Comparison of ENCODE assay signal across 12 mouse cellular contexts in genomic region chr17:66944498-66944897, GRCm38 (mm10).
DNase-seq lines count a peak whose midpoint lies in the region.
"Had no signal": no experiment of that assay in that cellular context is flagged by ENCODE, and none has a peak within 500 bp of the region (broad histone marks: within the 10 kb centered on the region; RNA-seq: fewer than 3 reads in every experiment).

No protein-coding gene starts in this region.

- intact Hi-C loops in left cerebral cortex, postnatal 36 days (cut with DNase I), result no loop called here
- intact Hi-C loops in left cerebral cortex, postnatal 25 days (cut with DNase I), result no loop called here

- DNase-seq in heart, adult 18-20 months, result peak; percentile 39 to 41
- no peak for DNase-seq in heart, adult 11 months
- DNase-seq in left cerebral cortex, adult 18-20 months (ENCODE audit: low spot score in 2 of 2), result peak; percentile 13 to 30
- DNase-seq in left cerebral cortex, postnatal 36 days (ENCODE audit: low spot score in 2 of 2), result no peak
- peak; percentile 56 for DNase-seq in cerebellum, adult 9-11 months
- DNase-seq in left cerebral cortex, postnatal 25 days (ENCODE audit: low spot score in 2 of 2), result peak; percentile 13 to 47
- DNase-seq in kidney, postnatal 4 days, result no peak
- no peak for DNase-seq in retina, embryonic 14.5 days (ENCODE audit: low spot score)
- DNase-seq: gastrocnemius, adult 2 months; heart, postnatal 4 days; kidney, postnatal 10 days; right cerebral cortex, postnatal 4 days had no signal

Comparison
In these comparisons a context has a peak if more than half of its experiments do, and no peak if none do; other contexts are left out.
1. DNase-seq: peak in heart, adult 18-20 months (2 of 2), left cerebral cortex, adult 18-20 months (2 of 2), cerebellum, adult 9-11 months (single experiment) and left cerebral cortex, postnatal 25 days (2 of 2); none in heart, adult 11 months (single experiment), left cerebral cortex, postnatal 36 days (0 of 2), kidney, postnatal 4 days (0 of 2) and retina, embryonic 14.5 days (single experiment).